Mouse (Mus musculus) forebrain, embryonic 13.5 days (tissue): Measurements from ENCODE around the gene Kif21b. TPM values are rescaled to one million over a fixed set of nuclear protein-coding genes. Genes with fewer than 3 reads are reported as not detected.
A peak's percentile ranks its signal among the peaks of the same experiment; 100 is the strongest.

ENCODE experiments used
- ATAC-seq: fragments of 200-750 bp; cut with Nextera tagmentation; 2 replicates; pipeline ENCODE4 v1.8.0; 2017
- H3K27ac ChIP-seq: fragments of 300-500 bp; sonication (generic); 2 replicates; pipeline ENCODE4 v1.5.1; 2015; ENCODE audit warnings: inconsistent platforms, mild to moderate bottlenecking, moderate library complexity
- H3K27me3 ChIP-seq: fragments of 300-500 bp; sonication (generic); 2 replicates; pipeline ENCODE4 v1.6.1; 2015; ENCODE audit warnings: mild to moderate bottlenecking, inconsistent platforms
- H3K36me3 ChIP-seq: fragments of 300-500 bp; sonication (generic); 2 replicates; pipeline ENCODE4 v1.6.1; 2015; ENCODE audit warnings: mild to moderate bottlenecking, inconsistent platforms; ENCODE audit not compliant: poor library complexity, severe bottlenecking
- H3K4me1 ChIP-seq: fragments of 300-500 bp; sonication (generic); 2 replicates; pipeline ENCODE4 v1.6.1; 2015; ENCODE audit warnings: inconsistent platforms
- H3K4me2 ChIP-seq: fragments of 300-500 bp; sonication (generic); 2 replicates; pipeline ENCODE4 v1.6.1; 2015; ENCODE audit warnings: inconsistent platforms, mild to moderate bottlenecking, moderate library complexity
- H3K4me3 ChIP-seq: fragments of 300-500 bp; sonication (generic); 2 replicates; pipeline ENCODE4 v1.5.1; 2015; ENCODE audit warnings: mild to moderate bottlenecking, inconsistent platforms
- H3K9ac ChIP-seq: fragments of 300-500 bp; sonication (generic); 2 replicates; pipeline ENCODE4 v1.6.1; 2015; ENCODE audit warnings: mild to moderate bottlenecking, inconsistent platforms
- H3K9me3 ChIP-seq: fragments of 300-500 bp; sonication (generic); replicated peaks from 2 replicates; pipeline ENCODE4 v1.6.1; 2016; ENCODE audit warnings: inconsistent platforms
- WGBS: fragments of 180-500 bp; shearing (Covaris S2); methylation state at CpG from one replicate; pipeline ENCODE4 v1.1.7; 2015; 5-methylcytosine and 5-hydroxymethylcytosine counted together
- polyA plus RNA-seq: library from polyadenylated mRNA; unstranded; fragments of >200 nt; fragmentation: Nextera tagmentation; extraction: Ambion mirVana; gene quantifications from 2 replicates; pipeline ENCODE4 v1.2.1, GENCODE M21; 2015

Kif21b gene
- polyA plus RNA-seq, 1 experiment from 2014 or later = 45.5 TPM

DNA sequence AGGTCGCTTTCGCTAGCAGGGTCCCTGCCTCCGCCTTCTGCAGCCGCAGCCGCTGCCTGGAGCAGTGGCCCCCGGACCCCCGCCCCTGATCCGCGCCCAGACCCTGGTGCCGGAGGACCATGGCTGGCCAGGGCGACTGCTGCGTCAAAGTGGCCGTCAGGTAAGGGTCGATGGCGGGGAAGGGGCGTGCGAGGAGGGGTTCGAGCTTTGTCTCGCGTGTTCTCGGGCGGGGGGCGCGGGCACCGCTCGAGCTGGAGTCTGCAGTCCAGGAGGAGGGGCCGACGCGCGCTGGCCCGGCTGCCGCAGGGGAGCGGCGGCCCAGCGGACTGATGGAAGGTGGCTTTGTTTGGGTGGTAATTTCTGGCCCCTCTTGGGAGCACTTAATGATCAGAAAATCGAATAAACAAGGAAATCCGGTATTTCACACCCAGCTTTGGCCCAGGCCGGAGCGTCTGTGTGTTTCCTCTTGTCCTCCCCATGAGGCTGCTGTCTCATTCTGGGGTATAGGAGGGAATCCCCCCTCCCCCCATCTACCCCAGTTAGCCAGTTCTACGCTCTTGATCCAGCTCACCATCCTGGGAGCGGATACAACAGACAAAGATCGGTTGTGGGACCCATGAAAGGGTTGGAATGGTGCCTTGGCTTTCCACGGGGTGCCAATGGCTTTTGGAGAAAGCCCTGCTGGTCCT, 558 bp downstream of the Kif21b start:
- H3K27me3 ChIP-seq = peaks cover 4% of the 10 kb centered on the region; the same call in 1 of the 2 replicates
- under 1% methylated on average over 43 of the region's 43 CpGs for WGBS
- no peaks in the 10 kb centered on the region for H3K9me3 ChIP-seq
- ATAC-seq = peak; percentile 65
- H3K4me1 ChIP-seq = peaks cover 72% of the 10 kb centered on the region
- peak overlapping the region; percentile 75 for H3K4me2 ChIP-seq
- peak overlapping the region; percentile 95 for H3K27ac ChIP-seq
- H3K4me3 ChIP-seq = peak overlapping the region; percentile 89
- H3K36me3 ChIP-seq = no peaks in the 10 kb centered on the region
- H3K9ac ChIP-seq = peak overlapping the region; percentile 97

DNA sequence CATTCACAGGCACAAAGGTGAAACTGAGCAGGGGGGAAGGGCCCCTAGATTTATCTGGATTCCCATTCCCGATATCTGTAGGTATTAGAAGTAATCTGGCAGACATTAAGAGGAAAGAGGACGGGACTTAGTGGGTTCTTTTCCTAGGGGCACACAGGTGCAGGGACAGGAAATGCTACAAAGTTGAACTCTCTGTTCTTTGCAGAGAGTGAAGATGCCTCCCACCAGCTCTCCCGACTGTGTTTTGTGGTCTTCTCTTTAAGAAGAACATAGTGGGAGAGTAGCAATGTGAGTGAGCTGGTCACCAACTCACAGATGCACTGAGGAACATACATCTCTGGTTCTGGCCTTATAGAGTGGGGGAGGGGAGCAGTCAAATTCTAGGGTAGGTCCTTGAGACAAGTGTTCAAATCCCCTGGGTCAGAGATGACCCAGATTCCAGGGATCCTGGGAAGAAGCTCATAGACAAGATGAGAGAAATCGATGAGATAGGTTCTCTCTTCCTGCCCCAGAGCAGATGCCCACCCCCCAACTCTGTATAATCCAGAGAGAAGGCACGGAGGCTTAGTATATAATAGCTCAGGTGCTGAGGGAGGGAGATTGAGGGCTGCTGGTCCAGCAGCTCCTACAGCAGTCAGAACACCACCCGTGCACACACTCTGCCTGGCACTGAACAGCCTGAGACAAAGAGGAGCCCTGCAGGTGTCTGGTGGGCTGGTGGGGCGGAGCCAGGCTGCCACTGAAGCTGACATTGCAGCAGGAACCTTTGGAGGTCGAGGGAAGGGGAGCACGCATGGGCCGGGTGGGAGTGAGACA, 1.4 kb downstream of the Kif21b start:
- H3K9ac ChIP-seq = peak overlapping the region; percentile 97
- WGBS = 17% methylated on average over 10 of the region's 10 CpGs
- H3K27me3 ChIP-seq = peaks cover 4% of the 10 kb centered on the region; the same call in 1 of the 2 replicates
- H3K36me3 ChIP-seq = no peaks in the 10 kb centered on the region
- peak overlapping the region; percentile 89 for H3K4me3 ChIP-seq
- H3K27ac ChIP-seq = peak overlapping the region; percentile 95
- peaks cover 81% of the 10 kb centered on the region for H3K4me1 ChIP-seq
- peak; percentile 19; the same call in 1 of the 2 replicates for ATAC-seq
- H3K9me3 ChIP-seq = no peaks in the 10 kb centered on the region
- H3K4me2 ChIP-seq = peak overlapping the region; percentile 75

DNA sequence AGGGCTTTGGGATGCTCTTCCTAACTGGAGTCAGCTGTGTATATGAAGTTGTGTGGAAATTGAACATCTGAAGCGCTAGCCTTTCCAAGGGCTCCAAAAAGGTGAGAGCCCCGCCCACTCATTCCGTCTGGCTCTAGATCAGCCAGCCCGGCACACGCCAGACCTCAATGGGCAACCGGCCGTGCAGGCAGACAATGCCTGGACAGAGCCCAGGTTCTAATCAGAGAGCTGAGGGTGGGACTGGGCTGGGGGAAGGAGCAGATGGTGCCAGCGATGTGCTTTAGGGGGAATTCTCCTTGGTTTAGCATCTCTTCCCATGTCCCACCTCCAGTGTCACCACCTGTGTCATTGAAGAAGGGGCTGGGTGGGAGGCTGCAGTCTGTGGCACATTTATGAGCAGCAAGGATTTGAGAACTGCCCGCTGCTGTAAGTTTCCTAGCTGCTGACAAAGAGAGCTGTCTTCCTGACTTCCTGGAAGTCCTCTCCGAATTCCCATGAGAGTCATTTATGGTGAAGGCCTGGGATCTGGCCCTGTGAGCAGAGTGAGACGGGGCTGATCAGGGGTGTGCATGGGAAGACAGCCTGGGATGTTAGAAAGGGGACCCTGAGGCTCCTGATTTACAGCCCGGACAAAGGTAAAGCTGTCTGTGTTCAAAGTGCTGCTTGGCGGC, 2.5 kb downstream of the Kif21b start:
- ATAC-seq = peak; percentile 14
- no peaks in the 10 kb centered on the region for H3K9me3 ChIP-seq
- H3K4me2 ChIP-seq = peak overlapping the region; percentile 75
- 23% methylated on average over 13 of the region's 13 CpGs for WGBS
- H3K36me3 ChIP-seq = no peaks in the 10 kb centered on the region
- peaks cover 4% of the 10 kb centered on the region; the same call in 1 of the 2 replicates for H3K27me3 ChIP-seq
- peak overlapping the region; percentile 89 for H3K4me3 ChIP-seq
- peak overlapping the region; percentile 95 for H3K27ac ChIP-seq
- peaks cover 84% of the 10 kb centered on the region for H3K4me1 ChIP-seq
- H3K9ac ChIP-seq = peak overlapping the region; percentile 97

DNA sequence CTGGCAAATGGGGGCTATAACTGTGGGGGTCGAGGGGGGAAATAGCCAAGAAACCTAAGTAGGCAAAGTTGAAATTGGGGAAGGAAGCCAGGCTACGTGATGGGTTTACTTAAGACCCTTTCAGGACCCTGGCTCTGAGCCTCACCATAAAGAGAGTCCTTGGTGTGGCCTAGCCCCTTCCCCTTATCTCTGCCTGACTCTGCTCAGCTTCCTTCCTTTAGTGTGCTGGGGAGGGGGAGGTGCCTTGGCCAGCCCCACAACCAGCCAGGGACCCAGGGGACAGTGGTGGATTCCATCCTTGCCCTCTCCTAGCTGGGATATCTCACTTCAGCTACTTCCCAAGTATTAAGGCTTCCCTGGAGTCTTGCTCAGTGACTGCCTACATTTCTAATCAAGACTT, 3.4 kb downstream of the Kif21b start:
- Histone ChIP-seq H3K36me3 (no peaks in the 10 kb centered on the region), H3K27ac (peak overlapping the region; percentile 95; the same call in 1 of the 2 replicates), H3K4me1 (peaks cover 86% of the 10 kb centered on the region), H3K4me2 (peak overlapping the region; percentile 75), H3K27me3 (no peaks in the 10 kb centered on the region), H3K4me3 (peak overlapping the region; percentile 89), H3K9ac (peak overlapping the region; percentile 97), H3K9me3 (no peaks in the 10 kb centered on the region)
- 71% methylated on average over 2 of the region's 2 CpGs for WGBS
- no peak for ATAC-seq

DNA sequence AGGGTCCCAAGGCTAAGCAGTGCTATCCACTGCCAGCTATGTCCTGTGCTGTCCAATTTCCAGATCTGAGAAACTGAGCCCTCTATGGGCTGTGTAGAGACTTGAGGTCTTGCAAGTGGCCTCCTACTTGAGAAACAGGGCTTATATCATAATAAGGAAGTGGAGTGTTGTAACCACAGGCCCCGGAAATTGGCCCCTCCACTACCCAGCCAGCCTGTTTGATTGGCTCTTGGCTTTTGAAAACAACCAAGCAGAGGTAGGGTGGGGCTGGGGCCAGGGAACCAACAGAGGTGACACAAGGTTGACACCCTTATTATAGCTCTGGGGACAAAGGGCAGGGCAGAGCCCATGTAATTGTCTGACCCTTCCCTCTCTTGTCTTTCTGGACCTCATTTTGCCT, 3.9 kb downstream of the Kif21b start:
- peaks cover 89% of the 10 kb centered on the region for H3K4me1 ChIP-seq
- H3K27ac ChIP-seq = no peak overlapping the region; the same call in 1 of the 2 replicates
- H3K9ac ChIP-seq = no peak overlapping the region
- H3K4me2 ChIP-seq = peak overlapping the region; percentile 75
- no peaks in the 10 kb centered on the region for H3K36me3 ChIP-seq
- WGBS = 74% methylated on average over 1 of the region's 1 CpGs
- peak overlapping the region; percentile 89; the same call in 1 of the 2 replicates for H3K4me3 ChIP-seq
- H3K9me3 ChIP-seq = no peaks in the 10 kb centered on the region
- ATAC-seq = no peak
- no peaks in the 10 kb centered on the region for H3K27me3 ChIP-seq

DNA sequence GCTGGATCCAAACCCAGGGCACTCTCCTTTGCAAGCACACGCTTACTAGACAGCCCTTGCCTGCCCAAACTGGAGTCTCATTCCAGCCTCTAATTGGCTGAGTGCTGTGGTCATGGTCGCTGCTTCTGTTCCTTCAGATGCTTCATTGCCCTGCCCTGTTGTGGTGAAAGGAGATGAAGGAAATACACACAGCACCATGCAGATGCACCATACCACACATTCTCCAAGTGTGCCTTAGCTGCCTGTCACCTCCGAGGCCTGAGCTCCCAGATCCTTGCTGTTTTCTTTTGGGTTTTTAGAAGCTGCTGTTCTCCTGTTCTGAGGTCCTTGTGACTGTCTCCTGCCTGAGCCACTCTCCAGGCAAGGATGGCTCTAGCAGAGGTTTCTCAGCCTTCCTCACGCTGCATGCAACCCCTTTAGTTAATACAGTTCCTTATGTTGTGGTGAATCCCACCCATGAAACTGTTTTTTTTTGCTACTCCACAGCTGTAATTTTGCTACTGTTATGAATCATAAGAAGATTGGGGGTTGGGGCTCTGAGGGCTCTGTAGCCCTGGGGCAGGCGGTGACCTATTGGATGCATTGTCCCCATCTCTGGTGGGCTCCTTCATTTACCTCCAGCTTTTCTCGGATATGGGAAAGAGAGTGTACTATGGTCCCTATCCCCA, 4.7 kb downstream of the Kif21b start:
- 72% methylated on average over 6 of the region's 6 CpGs for WGBS
- Histone ChIP-seq H3K4me3 (no peak overlapping the region), H3K9me3 (no peaks in the 10 kb centered on the region), H3K9ac (peak overlapping the region; percentile 23; the same call in 1 of the 2 replicates), H3K4me1 (peaks cover 90% of the 10 kb centered on the region), H3K27me3 (no peaks in the 10 kb centered on the region), H3K36me3 (no peaks in the 10 kb centered on the region), H3K27ac (peak overlapping the region; percentile 4; the same call in 1 of the 2 replicates), H3K4me2 (peak overlapping the region; percentile 75)
- ATAC-seq = no peak

DNA sequence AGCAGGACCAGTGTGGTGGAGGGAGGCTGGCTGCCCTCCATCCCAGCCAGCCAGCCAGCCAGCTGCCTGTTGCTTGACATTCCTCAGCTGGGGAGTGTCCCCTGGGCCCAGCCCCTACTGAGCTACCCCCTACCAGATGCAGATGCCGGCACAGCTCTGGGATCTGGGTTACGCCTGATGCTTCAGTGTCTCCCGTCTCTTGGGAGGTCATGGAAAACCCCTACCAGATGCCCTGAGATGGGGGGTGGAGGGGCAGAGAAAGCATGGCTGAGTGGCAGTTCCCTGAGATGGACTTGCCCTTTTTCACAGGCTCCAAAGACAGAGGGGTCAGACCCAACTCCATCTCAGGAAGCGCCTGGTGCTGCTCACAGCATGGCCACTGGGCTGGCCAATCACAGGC, 5.4 kb downstream of the Kif21b start:
- Histone ChIP-seq H3K27ac (0 out of 2 replicates have a peak overlapping the region, but pooled peaks have one; percentile 79), H3K9ac (peak overlapping the region; percentile 23; the same call in 1 of the 2 replicates), H3K4me3 (no peak overlapping the region), H3K9me3 (no peaks in the 10 kb centered on the region), H3K4me1 (peaks cover 95% of the 10 kb centered on the region), H3K27me3 (no peaks in the 10 kb centered on the region), H3K36me3 (no peaks in the 10 kb centered on the region), H3K4me2 (peak overlapping the region; percentile 75)
- WGBS = 50% methylated on average over 4 of the region's 4 CpGs
- no peak for ATAC-seq

DNA sequence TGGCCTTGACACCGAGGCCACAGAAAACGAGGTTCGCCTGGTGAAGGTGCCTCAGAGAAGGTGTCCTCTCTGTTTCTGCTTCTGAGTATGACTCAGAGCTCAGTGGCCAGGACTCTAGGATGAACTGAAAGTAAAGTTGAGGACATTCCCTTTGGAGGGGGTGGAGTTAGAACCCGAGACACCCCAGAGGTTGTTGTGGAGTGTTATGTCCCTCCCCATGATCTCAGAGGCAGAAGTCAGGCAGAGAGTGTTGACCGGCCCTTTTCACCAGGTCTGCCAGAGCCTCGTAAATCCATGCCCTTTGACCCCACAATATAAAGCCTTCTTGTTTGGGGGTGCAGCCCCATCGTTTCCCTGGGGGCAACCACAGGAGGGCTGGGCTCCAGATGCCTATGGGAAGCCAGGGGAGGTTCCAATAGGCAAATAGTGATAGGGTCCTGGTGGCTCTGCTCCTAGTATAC, 5.9 kb downstream of the Kif21b start:
- H3K9ac ChIP-seq = peak overlapping the region; percentile 28
- H3K4me2 ChIP-seq = peak overlapping the region; percentile 75
- peak overlapping the region; percentile 9; the same call in 1 of the 2 replicates for H3K4me3 ChIP-seq
- peaks cover 98% of the 10 kb centered on the region for H3K4me1 ChIP-seq
- peak overlapping the region; percentile 79 for H3K27ac ChIP-seq
- no peak for ATAC-seq
- H3K27me3 ChIP-seq = no peaks in the 10 kb centered on the region
- no peaks in the 10 kb centered on the region for H3K36me3 ChIP-seq
- 34% methylated on average over 7 of the region's 7 CpGs for WGBS
- no peaks in the 10 kb centered on the region for H3K9me3 ChIP-seq

DNA sequence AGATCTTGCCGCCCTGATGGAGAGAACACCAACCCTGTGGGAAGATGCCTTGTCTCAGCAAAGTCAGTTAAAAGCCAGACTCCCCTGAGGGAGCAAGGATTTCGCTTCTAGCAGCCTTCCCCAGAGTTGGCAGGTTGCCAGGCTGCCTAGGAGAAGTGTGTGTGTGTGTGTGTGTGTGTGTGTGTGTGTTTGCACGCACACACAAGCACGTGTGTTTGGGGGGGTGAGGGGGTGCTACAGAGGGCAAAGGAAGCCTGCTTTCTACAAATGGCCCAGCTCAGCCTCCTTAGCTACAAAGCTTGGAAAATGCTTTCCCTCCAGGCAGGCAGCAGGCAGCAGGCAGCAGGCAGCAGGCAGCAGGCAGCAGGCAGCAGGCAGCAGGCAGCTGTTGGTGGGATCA, 6.4 kb downstream of the Kif21b start:
- H3K27ac ChIP-seq = peak overlapping the region; percentile 79
- WGBS = 1% methylated on average over 4 of the region's 4 CpGs
- 0 out of 2 replicates have a peak overlapping the region, but pooled peaks have one; percentile 9 for H3K4me3 ChIP-seq
- H3K9ac ChIP-seq = peak overlapping the region; percentile 38
- peaks cover 99% of the 10 kb centered on the region for H3K4me1 ChIP-seq
- peak overlapping the region; percentile 75 for H3K4me2 ChIP-seq
- no peaks in the 10 kb centered on the region for H3K27me3 ChIP-seq
- peak; percentile 5; the same call in 1 of the 2 replicates for ATAC-seq
- no peaks in the 10 kb centered on the region for H3K9me3 ChIP-seq
- H3K36me3 ChIP-seq = no peaks in the 10 kb centered on the region

DNA sequence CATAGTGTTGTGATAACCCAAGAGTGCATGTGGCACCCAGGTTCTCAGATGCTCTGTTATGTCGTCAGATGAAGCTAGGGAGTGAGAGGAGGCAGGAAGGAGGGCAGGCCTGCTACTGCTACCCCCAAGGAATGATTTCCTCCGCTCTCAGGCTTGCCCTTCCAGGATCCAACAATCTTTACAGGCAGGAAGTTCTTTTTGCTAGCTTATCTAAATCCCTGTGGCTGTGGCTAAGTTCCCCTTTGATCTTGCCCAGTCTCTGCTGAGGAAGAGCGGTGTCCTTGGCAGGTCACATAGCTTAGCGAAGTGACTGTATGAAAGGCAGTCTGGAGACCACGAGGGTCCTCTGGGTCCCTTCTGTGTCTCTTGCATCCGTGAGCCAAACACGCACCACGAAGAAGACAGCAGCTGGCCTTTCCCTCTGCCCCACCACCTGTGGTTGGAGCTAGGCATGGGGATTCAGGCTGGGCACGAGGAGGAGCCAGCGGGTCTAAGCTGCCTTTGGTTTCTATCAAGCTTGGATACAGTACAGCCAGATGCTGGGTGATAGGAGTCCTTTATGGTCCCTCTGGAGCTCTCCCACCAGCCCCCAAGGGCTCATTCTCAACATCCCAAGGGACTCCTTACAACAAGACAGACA, 7.1 kb downstream of the Kif21b start:
- peak overlapping the region; percentile 79 for H3K27ac ChIP-seq
- H3K27me3 ChIP-seq = no peaks in the 10 kb centered on the region
- WGBS = 49% methylated on average over 10 of the region's 10 CpGs
- peak overlapping the region; percentile 75 for H3K4me2 ChIP-seq
- H3K9ac ChIP-seq = 0 out of 2 replicates have a peak overlapping the region, but pooled peaks have one; percentile 38
- H3K4me1 ChIP-seq = peaks cover 100% of the 10 kb centered on the region
- peak overlapping the region; percentile 9; the same call in 1 of the 2 replicates for H3K4me3 ChIP-seq
- no peak for ATAC-seq
- H3K36me3 ChIP-seq = no peaks in the 10 kb centered on the region
- no peaks in the 10 kb centered on the region for H3K9me3 ChIP-seq
